Mouse (Mus musculus): ENCODE measurements around the gene Kat5.

DNA sequence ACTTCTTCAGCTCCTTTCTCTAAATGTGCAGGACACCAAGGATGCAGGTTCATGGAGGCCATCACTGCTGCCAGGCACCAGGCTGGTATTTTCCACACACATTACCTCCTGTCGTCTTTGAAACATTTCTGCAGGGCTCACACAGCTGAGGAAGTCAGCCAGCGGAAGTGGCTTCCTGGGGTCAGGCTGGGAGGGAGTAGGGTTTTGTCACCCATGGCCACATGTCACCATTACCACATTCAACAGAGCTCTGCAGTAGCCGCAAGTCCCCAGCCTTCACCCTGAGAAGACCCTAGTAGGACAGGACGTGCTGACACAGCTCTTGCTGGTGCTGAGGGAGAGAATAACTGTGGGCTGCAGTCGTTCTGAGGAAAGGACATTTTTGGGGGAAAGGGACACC is 38.2 kb downstream of the Kat5 start:
- TF ChIP-seq CTCF (IDR thresholded peaks at IDR 0.05; ENCODE audit: low read depth, low read length) (no peak), GATA1 (IDR thresholded peaks at IDR 0.05; ENCODE audit: borderline replicate concordance, low read length) (no peak), TAL1 (conservative IDR thresholded peaks at IDR 0.05; ENCODE audit: low read depth, low read length) (no peak)
